Mouse (Mus musculus) ovary, adult 18-20 months (tissue): ENCODE data around the gene Gm10283.
"Not testable (repeated sequence)": the region's sequence is repeated elsewhere in the genome, so short reads cannot be mapped to it uniquely, and the experiment has no call there.

Experiments used
- DNase-seq: peaks from one replicate; pipeline ENCODE4 v3.0.0; 2022; ENCODE audit warnings: low spot score, mixed read lengths

The Gm10283 gene

GRCm38 (mm10) chr8:60503098-60503497, at the start of gene Gm10283:
Gene Gm10283 (minus strand): TSS chr8:60503198.
- no peak for DNase-seq

- DNase-seq = no peak
These were observed 31.9 kb upstream of the Gm10283 start for GRCm38 (mm10) chr8:60534945-60535344.

GRCm38 (mm10) chr8:60518286-60518685, 15.3 kb upstream of the Gm10283 start:
- no peak for DNase-seq

GRCm38 (mm10) chr8:60505653-60506521, 2.9 kb upstream of the Gm10283 start, which contains the start of gene Aadat:
Gene Aadat (plus strand): TSS chr8:60505932.
- peak; percentile 44 for DNase-seq

GRCm38 (mm10) chr8:60495046-60495445, 8.0 kb downstream of the Gm10283 start:
- not testable (repeated sequence) for DNase-seq

- no peak for DNase-seq
These were observed 8.4 kb downstream of the Gm10283 start for GRCm38 (mm10) chr8:60494606-60495005.

- DNase-seq = no peak
These were observed 10.5 kb downstream of the Gm10283 start for GRCm38 (mm10) chr8:60492471-60492870.

- no peak for DNase-seq
These were observed 11.1 kb downstream of the Gm10283 start for GRCm38 (mm10) chr8:60491871-60492270.

- no peak for DNase-seq
These were observed 12.9 kb downstream of the Gm10283 start for GRCm38 (mm10) chr8:60490147-60490546.

- DNase-seq = no peak
These were observed 36.2 kb downstream of the Gm10283 start for GRCm38 (mm10) chr8:60466686-60467335.

- no peak for DNase-seq
These were observed 53.7 kb downstream of the Gm10283 start for GRCm38 (mm10) chr8:60449296-60449695.

GRCm38 (mm10) chr8:60444989-60445388, 58.0 kb downstream of the Gm10283 start:
- DNase-seq = no peak

GRCm38 (mm10) chr8:60438557-60438956, 64.4 kb downstream of the Gm10283 start:
- DNase-seq = no peak

- no peak for DNase-seq
These were observed 66.1 kb downstream of the Gm10283 start for GRCm38 (mm10) chr8:60436872-60437271.

GRCm38 (mm10) chr8:60432649-60433048, 70.3 kb downstream of the Gm10283 start:
- no peak for DNase-seq

- no peak for DNase-seq
These were observed 96.6 kb downstream of the Gm10283 start for GRCm38 (mm10) chr8:60406358-60406757.

GRCm38 (mm10) chr8:60404994-60405548, 97.9 kb downstream of the Gm10283 start:
- DNase-seq = no peak

GRCm38 (mm10) chr8:60393675-60394074, 109.3 kb downstream of the Gm10283 start:
- DNase-seq = no peak

GRCm38 (mm10) chr8:60386589-60386988, 116.4 kb downstream of the Gm10283 start:
- DNase-seq = no peak
